Mouse (Mus musculus) erythroblast, adult 5-6 weeks (primary cell): ENCODE data around the gene Fmnl2. TPM values are rescaled to one million over a fixed set of nuclear protein-coding genes. Genes with fewer than 3 reads are reported as not detected.

Experiments
- ATAC-seq: replicated peaks from 2 replicates; pipeline ENCODE4 v1.8.0; 2016; ENCODE audit warnings: moderate number of reproducible peaks, mild to moderate bottlenecking, moderate TSS enrichment, inconsistent platforms; ENCODE audit not compliant: poor library complexity, low FRiP score, severe bottlenecking
- total RNA-seq, 2 experiments: library from RNA; stranded (forward) in 1 of 2; stranded (reverse) in 1 of 2; fragments of 150-400 nt in 1 of 2; fragments of 200-764, 138-1000 nt in 1 of 2; gene quantifications; 2 replicates each; pipeline versions ENCODE4 v1.2.3 to v1.2.4; 2015 to 2017; ENCODE audit warnings: low replicate concordance in 2 of 2

Fmnl2 gene
- total RNA-seq, 2 experiments from 2014 or later = 2.1 to 3.1 TPM

GRCm38 (mm10) chr2:52862046-52862759 is 4.5 kb downstream of the Fmnl2 start:
- ATAC-seq = no peak

DNA sequence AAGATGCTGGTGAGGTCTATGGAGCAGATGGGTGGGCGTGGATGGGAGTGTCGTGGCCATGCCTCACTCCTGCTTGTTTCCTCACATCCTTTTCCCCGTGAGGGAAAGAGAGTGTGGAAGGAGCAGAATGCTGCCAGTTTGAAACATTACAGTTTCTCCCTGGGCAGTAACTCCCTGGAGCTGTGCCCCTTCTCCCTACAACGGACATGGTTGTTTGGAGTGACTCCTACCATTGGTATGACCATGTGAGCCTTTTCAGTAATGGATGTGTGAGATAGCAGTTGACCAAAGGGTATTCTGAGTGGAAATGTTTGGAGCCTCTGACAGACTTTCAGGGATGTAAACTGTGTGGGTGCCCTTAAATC is 5.1 kb downstream of the Fmnl2 start:
- no peak for ATAC-seq

GRCm38 (mm10) chr2:52864635-52865034 is 7.0 kb downstream of the Fmnl2 start:
- no peak for ATAC-seq

- no peak for ATAC-seq
Measured at GRCm38 (mm10) chr2:52866151-52866550, 8.5 kb downstream of the Fmnl2 start.

- ATAC-seq = no peak
Measured at GRCm38 (mm10) chr2:52867781-52868180, 10.1 kb downstream of the Fmnl2 start.

DNA sequence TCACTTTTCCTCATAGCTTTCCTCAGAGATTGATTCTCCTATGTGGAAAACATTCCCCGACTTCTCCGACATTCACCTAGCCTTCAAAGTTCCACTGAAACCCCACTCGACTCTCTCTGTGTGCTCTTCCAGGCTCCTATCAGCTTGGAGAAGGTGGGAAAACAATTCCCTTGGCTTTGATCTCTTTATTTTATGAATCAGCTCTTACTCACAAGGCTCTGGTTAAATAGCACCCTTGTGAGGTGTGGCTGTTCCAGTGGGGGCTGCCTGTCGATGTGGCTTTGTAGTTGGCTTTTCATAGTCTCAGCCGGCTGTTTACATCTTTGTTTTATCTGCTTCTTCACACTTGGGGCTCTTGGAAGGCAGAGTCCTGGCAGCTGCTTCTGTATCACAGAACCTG is 10.5 kb downstream of the Fmnl2 start:
- ATAC-seq = no peak

DNA sequence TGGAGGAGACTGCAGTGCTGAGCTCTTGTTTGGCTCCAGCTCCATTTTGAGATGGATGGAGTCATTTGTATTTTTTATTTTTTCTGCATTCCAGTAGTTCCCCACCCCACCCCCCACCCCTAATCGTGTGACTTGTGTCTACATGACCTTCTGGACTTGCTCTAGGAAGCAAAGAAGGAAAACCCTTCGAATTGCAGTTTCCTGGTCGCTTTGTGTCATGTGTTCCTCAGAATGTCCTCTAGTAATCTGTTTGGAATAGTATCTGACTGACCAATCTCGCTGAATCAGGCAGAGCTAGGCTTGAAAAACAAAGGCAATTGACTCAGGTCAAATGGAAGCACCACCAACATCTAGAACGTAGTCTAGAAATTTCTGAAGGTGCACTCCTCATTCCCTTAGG is 15.0 kb downstream of the Fmnl2 start:
- no peak for ATAC-seq

- ATAC-seq = no peak
Measured at GRCm38 (mm10) chr2:52873276-52874063, 15.8 kb downstream of the Fmnl2 start.

- ATAC-seq = no peak
Measured at GRCm38 (mm10) chr2:52874721-52875120, 17.1 kb downstream of the Fmnl2 start.

DNA sequence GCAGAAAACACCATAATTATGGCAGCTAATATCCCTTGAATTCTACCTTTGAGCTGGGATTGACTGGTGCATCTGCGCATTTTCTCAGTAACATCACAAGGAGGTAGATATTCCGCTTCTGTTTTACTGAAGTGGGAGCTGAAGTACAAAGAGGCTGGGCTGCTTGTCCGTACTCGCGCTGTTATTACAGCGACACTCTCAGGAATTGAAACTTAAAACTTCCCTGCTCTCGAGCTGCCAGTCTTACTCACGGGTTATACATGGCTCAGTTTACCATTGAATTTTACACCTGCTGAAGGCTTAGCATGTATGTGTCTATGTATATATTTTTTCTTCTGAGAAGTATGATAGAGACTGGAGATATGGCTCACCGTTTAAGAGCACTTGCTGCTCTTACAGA is 18.1 kb downstream of the Fmnl2 start:
- ATAC-seq = no peak

DNA sequence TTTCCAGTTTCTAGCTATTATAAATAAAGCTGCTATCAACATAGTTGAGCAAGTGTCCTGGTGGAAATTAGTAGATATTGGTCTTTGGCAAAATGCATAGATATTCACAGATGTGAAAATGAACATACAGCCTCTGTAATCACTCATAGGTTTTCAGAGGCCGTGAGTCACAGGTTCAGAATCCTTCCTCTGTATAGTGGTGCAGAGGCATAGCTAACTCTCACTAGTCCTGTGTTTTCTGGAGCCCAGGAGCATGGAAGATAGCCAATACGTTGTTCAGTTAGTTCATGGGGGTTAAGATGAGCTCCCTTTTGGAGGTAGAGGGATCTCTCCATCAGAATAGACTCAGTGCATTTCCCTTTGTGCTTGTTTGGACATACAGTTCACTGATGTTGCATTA is 25.7 kb downstream of the Fmnl2 start:
- no peak for ATAC-seq

- no peak for ATAC-seq
Measured at GRCm38 (mm10) chr2:52884082-52884481, 26.4 kb downstream of the Fmnl2 start.

DNA sequence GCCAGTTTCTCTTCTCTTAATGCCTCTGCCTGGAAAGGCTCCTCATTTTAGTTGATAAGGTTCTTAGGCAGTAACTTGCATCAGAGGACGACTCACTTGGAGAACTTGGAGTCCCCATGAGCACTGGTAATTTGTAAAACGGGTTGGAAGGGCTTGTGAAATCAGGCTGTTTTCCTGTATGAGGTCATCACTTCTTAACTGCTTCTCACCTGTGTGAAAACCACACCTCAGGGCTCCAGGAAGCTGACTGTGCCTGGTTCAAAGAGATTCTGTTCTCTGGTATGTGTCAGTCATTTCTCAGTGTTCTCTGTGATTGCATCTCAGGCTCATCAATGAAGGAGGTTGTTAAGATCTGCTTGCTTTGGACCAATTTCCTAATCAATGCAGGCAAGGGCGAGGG is 27.4 kb downstream of the Fmnl2 start:
- ATAC-seq = no peak

DNA sequence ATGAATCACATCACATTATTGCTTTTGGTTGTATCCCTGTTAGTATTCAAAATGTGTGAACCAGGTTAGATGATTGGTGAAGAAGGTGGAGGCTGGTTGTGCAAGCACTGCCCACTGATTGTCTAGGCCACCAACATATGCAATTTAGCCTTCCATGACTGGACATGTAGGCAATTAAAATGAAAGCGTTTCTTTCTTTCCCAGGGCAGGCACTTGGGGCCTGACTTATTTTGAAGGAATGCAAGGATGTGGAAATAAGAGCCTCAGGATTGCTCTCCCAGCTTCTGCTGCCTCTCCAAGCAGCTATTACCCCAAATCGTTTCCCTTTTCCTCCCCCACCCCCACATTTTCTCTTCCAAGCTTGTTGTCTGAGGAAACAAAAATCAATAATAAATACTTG is 29.6 kb downstream of the Fmnl2 start:
- no peak for ATAC-seq

DNA sequence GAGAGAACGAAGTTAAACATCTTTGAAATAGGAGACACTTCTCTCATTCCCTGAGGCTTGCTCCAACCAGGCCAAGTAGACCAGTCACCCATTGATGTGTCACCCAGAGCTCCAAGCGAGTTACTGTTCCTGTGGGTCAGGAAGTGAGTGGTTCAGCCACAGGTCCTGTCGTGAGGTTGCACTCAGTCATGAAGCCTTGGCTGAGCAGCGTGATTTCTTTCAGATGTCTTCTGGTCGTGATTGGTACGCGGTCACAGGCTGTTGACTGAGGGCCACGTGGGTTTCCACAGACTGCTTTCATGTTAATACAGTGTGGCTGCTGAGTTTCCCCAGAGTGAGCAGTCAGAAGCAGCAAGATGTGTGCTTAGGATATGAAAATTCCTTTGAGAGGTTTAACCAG is 33.5 kb downstream of the Fmnl2 start:
- no peak for ATAC-seq

- ATAC-seq = no peak
Measured at GRCm38 (mm10) chr2:52891744-52892143, 34.1 kb downstream of the Fmnl2 start.

GRCm38 (mm10) chr2:52894983-52895621 is 37.4 kb downstream of the Fmnl2 start:
- ATAC-seq = no peak

- no peak for ATAC-seq
Measured at GRCm38 (mm10) chr2:52896995-52897394, 39.3 kb downstream of the Fmnl2 start.

DNA sequence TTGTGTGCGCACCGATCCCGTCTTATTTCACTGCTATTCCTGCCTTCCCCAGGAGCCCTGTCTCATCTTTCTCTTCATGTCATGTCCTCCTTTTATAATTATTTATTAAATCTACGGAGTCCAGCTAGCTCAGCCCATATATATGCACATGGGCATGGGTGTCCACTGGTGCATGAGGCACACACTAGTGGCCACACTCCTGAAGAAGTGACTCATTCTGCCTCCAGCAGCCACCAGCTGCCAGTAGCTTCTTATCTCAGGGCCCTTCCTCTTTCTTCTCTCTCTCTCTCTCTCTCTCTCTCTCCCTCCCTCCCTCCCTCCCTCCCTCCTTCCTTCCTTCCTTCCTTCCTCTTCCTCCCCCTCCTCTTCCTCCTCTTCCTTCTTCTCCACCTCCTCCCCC is 43.1 kb downstream of the Fmnl2 start:
- no peak for ATAC-seq

DNA sequence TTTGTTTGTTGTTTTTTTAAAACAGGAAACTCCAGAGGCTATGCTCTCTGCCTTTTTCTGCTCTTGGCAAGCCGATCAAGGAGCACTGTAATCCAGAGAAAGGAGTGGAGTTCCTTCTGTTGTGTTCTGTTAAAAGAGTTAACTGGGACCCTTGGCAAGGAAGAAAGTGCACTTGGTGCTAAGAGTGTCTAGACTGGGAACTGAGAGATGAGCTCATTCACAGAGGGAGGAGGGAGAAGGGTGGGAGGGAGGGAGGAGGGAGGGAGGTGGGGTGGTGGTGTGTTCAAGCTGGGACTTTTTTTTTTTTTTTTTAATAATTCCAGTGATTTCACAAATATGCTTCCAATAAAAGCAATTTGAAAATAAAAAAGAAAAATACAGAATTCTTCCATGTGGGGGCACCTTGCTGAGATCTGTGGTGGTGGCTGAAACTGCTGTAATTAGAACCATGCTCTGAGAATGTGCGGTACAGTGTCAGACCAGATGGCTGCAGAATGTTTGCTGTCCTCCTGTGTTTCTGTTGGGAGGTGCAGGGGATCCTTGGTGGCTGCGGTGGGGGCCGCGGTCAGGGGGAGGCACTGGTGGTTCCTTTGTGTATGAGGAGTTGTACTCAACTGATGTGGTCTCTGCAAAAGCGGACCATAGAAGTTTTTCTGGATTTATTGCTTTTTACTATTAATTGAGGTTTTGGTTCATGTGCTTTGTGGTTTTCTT is 43.8 kb downstream of the Fmnl2 start:
- no peak for ATAC-seq
